Mouse (Mus musculus) embryonic facial prominence, embryonic 15.5 days (tissue): ENCODE measurements around the gene Tcf3. TPM values are rescaled to one million over a fixed set of nuclear protein-coding genes. Genes with fewer than 3 reads are reported as not detected.

ENCODE experiments used
- ATAC-seq: fragments of 200-750 bp; cut with Nextera tagmentation; 2 replicates; pipeline ENCODE4 v1.8.0; 2017; ENCODE audit warnings: low read depth, moderate TSS enrichment; ENCODE audit not compliant: insufficient number of reproducible peaks, low FRiP score, low TSS enrichment
- H3K27ac ChIP-seq: fragments of 300-500 bp; sonication (generic); replicated peaks from 2 replicates; pipeline ENCODE4 v1.5.1; 2015; ENCODE audit warnings: mild to moderate bottlenecking, inconsistent platforms
- H3K27me3 ChIP-seq: fragments of 300-500 bp; sonication (generic); 2 replicates; pipeline ENCODE4 v1.6.1; 2015; ENCODE audit warnings: inconsistent platforms
- H3K36me3 ChIP-seq: fragments of 300-500 bp; sonication (generic); 2 replicates; pipeline ENCODE4 v1.6.1; 2015; ENCODE audit warnings: mild to moderate bottlenecking, inconsistent platforms
- H3K4me1 ChIP-seq: fragments of 300-500 bp; sonication (generic); 2 replicates; pipeline ENCODE4 v1.6.1; 2015; ENCODE audit warnings: inconsistent platforms
- H3K4me2 ChIP-seq: fragments of 300-500 bp; sonication (generic); replicated peaks from 2 replicates; pipeline ENCODE4 v1.6.1; 2015; ENCODE audit warnings: mild to moderate bottlenecking, inconsistent platforms
- H3K4me3 ChIP-seq: fragments of 300-500 bp; sonication (generic); replicated peaks from 2 replicates; pipeline ENCODE4 v1.5.1; 2015; ENCODE audit warnings: mild to moderate bottlenecking, inconsistent platforms
- H3K9ac ChIP-seq: fragments of 300-500 bp; sonication (generic); 2 replicates; pipeline ENCODE4 v1.6.1; 2015; ENCODE audit warnings: inconsistent platforms
- H3K9me3 ChIP-seq: fragments of 300-500 bp; sonication (generic); replicated peaks from 2 replicates; pipeline ENCODE4 v1.6.1; 2016; ENCODE audit warnings: inconsistent platforms
- WGBS: fragments of 180-500 bp; shearing (Covaris S2); methylation state at CpG from one replicate; pipeline ENCODE4 v1.1.7; 2015; 5-methylcytosine and 5-hydroxymethylcytosine counted together
- polyA plus RNA-seq: library from polyadenylated mRNA; unstranded; fragments of >200 nt; fragmentation: Nextera tagmentation; extraction: Ambion mirVana; gene quantifications from 2 replicates; pipeline ENCODE4 v1.2.1, GENCODE M21; 2015

Gene Tcf3
- polyA plus RNA-seq, 1 experiment from 2014 or later, result 135 TPM

DNA sequence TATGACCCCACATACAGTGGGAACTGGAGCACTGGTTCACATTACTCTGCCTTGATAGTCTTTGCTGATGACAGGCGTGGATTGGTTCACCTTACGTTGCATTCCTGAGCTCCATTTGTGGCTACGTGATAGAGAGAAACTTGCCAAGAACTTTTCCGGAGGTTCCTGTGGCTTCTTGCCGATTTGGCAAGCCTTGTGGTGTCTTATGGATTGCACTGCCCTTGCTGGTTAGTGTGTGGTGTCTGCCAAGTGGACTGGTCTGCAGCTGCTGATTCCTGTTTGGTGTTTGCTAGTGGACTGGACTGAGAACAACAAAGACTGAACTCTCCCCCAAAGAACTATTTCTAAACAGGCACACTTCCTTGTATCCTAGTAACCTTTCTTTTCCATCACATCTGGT, 21.3 kb upstream of the Tcf3 start:
- H3K27me3 ChIP-seq, result peaks cover 23% of the 10 kb centered on the region
- WGBS, result 61% methylated on average over 5 of the region's 5 CpGs
- H3K36me3 ChIP-seq, result no peaks in the 10 kb centered on the region
- H3K27ac ChIP-seq, result no peak overlapping the region
- no peak overlapping the region for H3K4me2 ChIP-seq
- no peak for ATAC-seq
- peaks cover 4% of the 10 kb centered on the region; the same call in 1 of the 2 replicates for H3K4me1 ChIP-seq
- no peaks in the 10 kb centered on the region for H3K9me3 ChIP-seq
- no peak overlapping the region for H3K4me3 ChIP-seq
- H3K9ac ChIP-seq, result no peak overlapping the region

DNA sequence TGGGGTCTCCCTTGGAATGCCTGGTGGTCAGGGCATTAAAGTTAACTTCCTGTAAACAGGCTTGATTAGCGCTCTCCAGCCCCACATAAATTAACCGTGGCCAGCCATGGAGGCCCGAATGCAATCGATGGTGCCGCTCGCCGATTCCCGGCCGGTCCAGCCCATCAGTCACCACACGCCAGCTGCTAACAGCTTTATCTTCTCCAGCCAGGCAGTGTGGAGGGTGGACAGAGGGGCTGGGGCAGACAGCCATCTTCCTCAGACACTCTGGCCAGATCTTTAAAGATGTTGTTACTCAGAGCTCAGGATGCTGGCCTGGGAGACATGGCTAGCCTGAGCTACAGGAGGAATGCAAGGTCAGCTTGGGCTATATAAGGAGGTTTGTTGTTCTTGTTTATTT, 20.2 kb upstream of the Tcf3 start:
- Histone ChIP-seq H3K9ac (no peak overlapping the region), H3K27ac (no peak overlapping the region), H3K4me2 (no peak overlapping the region), H3K4me1 (peaks cover 4% of the 10 kb centered on the region; the same call in 1 of the 2 replicates), H3K27me3 (peaks cover 26% of the 10 kb centered on the region), H3K4me3 (no peak overlapping the region), H3K36me3 (no peaks in the 10 kb centered on the region), H3K9me3 (no peaks in the 10 kb centered on the region)
- 64% methylated on average over 10 of the region's 10 CpGs for WGBS
- no peak for ATAC-seq

DNA sequence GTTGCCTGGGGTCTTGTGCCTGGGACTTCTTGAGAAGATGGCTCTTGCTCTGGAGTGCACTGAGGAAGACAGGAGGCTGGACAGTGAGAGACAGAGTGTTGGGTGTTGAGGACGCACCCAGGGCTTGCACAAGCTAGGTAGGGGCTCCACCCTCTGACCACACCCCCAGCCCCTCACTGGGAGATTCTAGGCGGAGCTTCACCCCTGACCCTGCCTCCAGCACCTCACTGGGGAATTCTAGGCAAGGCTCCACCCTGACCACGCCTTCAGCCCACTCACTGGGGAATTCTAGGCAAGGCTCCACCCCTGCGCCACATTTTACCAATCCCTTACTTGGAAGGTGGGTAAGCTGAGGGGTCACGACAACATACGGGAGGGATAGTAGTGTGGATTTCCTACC, 17.2 kb upstream of the Tcf3 start:
- Histone ChIP-seq H3K9me3 (no peaks in the 10 kb centered on the region), H3K4me3 (no peak overlapping the region), H3K4me1 (peaks cover 11% of the 10 kb centered on the region), H3K9ac (no peak overlapping the region), H3K27me3 (peaks cover 36% of the 10 kb centered on the region), H3K4me2 (no peak overlapping the region), H3K36me3 (no peaks in the 10 kb centered on the region), H3K27ac (no peak overlapping the region)
- ATAC-seq, result no peak
- 8% methylated on average over 6 of the region's 6 CpGs for WGBS

DNA sequence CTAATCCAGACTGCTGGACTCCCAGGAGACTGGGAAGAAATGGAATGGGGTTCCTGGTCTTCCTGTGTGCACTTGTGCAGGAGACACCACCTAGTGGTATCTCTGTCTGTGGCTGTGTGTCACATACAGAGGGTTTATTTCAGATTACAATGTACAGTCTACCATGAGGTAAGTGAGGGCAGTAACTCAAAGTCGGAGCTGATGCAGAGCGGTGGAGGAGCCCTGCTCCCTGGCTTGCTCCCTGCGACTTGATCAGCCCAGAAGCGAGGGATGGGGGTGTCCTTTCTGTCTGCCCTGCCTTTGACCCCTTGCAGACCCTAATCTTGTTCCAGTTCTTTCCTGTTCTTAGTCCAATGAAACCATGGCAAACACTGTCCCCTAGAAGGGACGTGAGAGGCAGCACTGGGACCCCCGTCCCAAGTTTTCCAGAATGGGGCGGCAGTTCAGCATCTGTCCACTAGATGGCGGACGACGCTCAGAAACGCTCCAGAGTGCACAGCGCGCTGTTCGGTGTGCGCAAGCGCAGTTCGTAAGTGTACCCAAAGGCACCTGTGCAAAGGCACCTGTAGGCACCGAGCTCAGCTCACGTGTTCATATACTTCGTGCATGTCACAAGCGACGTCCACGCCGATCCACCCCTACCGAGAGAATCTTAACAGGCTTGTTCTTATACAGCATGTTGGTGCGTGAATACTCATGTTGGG, 12.6 kb upstream of the Tcf3 start:
- H3K4me2 ChIP-seq, result peak overlapping the region; percentile 19; the same call in 1 of the 2 replicates
- no peaks in the 10 kb centered on the region for H3K9me3 ChIP-seq
- WGBS, result 8% methylated on average over 26 of the region's 26 CpGs
- H3K9ac ChIP-seq, result no peak overlapping the region
- H3K27ac ChIP-seq, result no peak overlapping the region
- no peak overlapping the region for H3K4me3 ChIP-seq
- no peaks in the 10 kb centered on the region for H3K36me3 ChIP-seq
- peak; percentile 35; the same call in 1 of the 2 replicates for ATAC-seq
- peaks cover 18% of the 10 kb centered on the region for H3K27me3 ChIP-seq
- H3K4me1 ChIP-seq, result peaks cover 15% of the 10 kb centered on the region

DNA sequence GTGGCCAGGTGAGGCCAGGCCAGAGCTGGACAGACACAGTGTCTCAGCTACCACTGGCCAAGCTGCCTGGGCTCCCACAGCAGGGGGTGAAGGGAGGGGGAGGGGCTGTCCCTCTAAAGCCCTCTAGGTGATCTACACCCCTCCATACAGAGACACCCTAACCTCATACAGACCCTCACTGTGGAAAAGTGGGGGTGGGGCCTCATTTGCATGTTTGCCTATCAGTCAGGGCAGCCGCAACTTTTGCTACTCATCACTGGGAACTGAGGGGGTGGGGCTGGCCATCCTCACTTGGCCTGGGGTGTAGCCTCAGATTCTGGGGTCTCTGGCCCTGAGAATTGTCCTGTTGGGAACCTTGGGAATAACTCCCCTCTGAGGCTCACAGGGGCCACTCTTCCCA, 11.6 kb upstream of the Tcf3 start:
- H3K27me3 ChIP-seq, result peaks cover 13% of the 10 kb centered on the region
- no peak for ATAC-seq
- no peak overlapping the region for H3K9ac ChIP-seq
- no peak overlapping the region for H3K4me3 ChIP-seq
- no peaks in the 10 kb centered on the region for H3K36me3 ChIP-seq
- no peak overlapping the region for H3K4me2 ChIP-seq
- 35% methylated on average over 1 of the region's 1 CpGs for WGBS
- no peaks in the 10 kb centered on the region for H3K9me3 ChIP-seq
- H3K27ac ChIP-seq, result no peak overlapping the region
- peaks cover 11% of the 10 kb centered on the region; the same call in 1 of the 2 replicates for H3K4me1 ChIP-seq

DNA sequence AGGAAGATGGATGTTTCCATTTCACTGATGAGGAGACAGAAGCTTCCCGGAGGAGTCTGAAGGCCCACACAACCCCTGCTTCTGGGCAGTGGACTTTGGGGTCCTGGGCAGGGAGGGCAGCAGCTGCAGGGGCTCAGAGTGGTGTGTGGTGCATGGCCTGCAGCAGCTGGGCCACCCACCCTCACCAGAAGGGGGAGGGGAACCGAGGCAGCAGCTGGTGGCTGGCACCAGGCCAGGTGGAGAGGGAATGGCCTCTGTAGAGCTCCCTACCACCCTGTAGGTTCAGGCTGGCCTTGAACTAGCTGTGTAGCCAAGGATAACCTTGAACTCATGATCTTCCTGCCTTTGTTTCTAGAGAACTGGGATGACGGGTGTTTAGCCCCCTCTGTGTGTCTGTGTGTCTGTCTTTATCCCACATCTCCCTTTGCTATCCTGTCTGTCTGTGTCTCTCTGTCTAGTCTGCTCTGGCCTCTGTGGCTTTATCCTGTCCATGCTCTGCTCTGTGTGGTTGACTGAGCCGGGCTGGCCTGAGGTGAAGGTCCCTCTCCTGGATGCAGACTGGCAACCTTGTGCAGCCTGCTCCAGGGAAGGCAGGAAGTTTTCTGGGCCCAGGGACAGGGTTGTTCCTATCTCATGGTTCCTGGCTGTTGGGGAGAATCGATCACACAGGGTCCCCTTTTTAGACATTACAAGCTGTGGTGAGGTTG, 11.0 kb upstream of the Tcf3 start:
- Histone ChIP-seq H3K4me3 (no peak overlapping the region), H3K27me3 (peaks cover 13% of the 10 kb centered on the region), H3K4me1 (peaks cover 11% of the 10 kb centered on the region; the same call in 1 of the 2 replicates), H3K36me3 (no peaks in the 10 kb centered on the region), H3K27ac (no peak overlapping the region), H3K9me3 (no peaks in the 10 kb centered on the region), H3K4me2 (no peak overlapping the region), H3K9ac (no peak overlapping the region)
- 46% methylated on average over 5 of the region's 5 CpGs for WGBS
- ATAC-seq, result no peak

DNA sequence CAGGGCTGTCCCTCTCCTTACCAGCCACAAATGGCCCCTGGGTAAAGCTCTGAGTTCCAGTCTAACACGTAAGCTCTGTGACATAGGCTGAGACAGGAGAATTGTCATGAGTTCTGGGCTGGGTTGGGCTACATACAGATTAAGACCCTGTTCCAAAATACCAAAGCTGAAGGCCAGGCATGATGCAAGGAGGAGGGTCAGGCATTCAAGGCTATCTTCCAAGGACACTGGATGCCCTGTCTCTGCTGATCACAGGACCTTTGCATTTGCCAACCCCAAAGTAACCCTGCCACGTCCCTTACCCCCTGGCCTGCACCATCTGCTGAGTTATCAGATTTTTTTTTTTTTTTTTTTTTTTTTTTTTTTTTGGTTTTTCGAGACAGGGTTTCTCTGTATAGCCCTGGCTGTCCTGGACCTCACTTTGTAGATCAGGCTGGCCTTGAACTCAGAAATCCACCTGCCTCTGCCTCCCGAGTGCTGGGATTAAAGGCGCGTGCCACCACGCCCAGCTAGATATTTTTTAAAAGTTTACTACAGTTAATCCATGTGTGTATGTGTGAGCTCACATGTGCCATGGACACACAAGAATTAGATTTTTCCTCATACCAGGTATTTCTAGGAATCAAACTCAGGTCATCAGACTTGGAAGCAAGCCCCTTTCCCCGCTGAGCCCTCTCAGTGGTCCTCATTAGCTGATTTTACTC, 10.3 kb upstream of the Tcf3 start:
- WGBS, result 76% methylated on average over 8 of the region's 8 CpGs
- H3K9ac ChIP-seq, result no peak overlapping the region

DNA sequence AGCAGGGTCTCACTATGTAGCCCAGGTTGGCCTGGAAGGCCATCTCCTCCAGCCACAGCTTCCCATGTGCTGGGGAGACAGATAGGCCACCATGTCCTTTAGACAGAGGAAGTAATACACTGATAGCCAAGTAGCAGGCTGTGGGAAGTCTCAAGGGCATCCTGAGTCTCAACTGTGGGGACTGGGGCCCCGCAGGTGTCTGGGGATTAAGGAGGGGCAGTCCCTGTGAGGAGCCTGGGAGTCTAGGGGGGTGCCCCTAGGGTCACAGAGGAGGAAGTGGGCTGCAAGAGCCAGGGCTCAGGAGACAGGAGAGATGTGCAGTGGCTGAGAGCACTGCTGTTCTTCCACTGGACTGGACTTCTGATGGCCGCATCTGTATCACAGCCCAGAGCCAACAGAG, 9.5 kb upstream of the Tcf3 start:
- Histone ChIP-seq H3K9ac (no peak overlapping the region), H3K36me3 (no peaks in the 10 kb centered on the region), H3K4me1 (peaks cover 11% of the 10 kb centered on the region; the same call in 1 of the 2 replicates), H3K4me2 (no peak overlapping the region), H3K27ac (no peak overlapping the region), H3K27me3 (peaks cover 6% of the 10 kb centered on the region), H3K9me3 (no peaks in the 10 kb centered on the region), H3K4me3 (no peak overlapping the region)
- no peak for ATAC-seq
- 62% methylated on average over 2 of the region's 2 CpGs for WGBS

More for the DNA sequence above, 10.3 kb upstream of the Tcf3 start:
- Histone ChIP-seq H3K36me3 (no peaks in the 10 kb centered on the region), H3K9me3 (no peaks in the 10 kb centered on the region), H3K27me3 (peaks cover 11% of the 10 kb centered on the region), H3K4me1 (peaks cover 11% of the 10 kb centered on the region; the same call in 1 of the 2 replicates), H3K27ac (no peak overlapping the region), H3K4me2 (no peak overlapping the region), H3K4me3 (no peak overlapping the region)
- ATAC-seq, result no peak

DNA sequence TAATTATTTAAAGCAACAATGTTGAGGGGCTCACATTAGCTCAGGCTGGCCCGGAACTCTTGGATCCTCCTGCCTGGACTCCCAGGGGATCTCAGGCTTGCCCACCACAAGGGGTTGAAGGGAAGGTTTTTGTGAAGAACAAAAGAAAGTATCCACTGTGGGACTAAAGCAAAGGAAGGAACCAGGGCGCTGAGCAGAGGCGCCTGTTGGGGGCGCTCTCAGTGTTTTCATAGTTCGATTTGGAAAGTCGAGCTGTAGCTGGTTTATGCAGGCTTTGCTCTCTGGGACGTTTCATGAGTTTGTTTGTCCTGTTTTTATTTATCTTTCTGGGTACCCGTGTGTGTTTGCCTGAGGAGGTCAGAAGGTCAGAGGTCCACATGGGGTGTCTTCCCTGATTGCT, 8.2 kb upstream of the Tcf3 start:
- Histone ChIP-seq H3K4me3 (no peak overlapping the region), H3K27ac (no peak overlapping the region), H3K9me3 (no peaks in the 10 kb centered on the region), H3K9ac (no peak overlapping the region), H3K4me1 (peaks cover 11% of the 10 kb centered on the region; the same call in 1 of the 2 replicates), H3K27me3 (no peaks in the 10 kb centered on the region), H3K4me2 (no peak overlapping the region), H3K36me3 (no peaks in the 10 kb centered on the region)
- 65% methylated on average over 8 of the region's 8 CpGs for WGBS
- ATAC-seq, result no peak

DNA sequence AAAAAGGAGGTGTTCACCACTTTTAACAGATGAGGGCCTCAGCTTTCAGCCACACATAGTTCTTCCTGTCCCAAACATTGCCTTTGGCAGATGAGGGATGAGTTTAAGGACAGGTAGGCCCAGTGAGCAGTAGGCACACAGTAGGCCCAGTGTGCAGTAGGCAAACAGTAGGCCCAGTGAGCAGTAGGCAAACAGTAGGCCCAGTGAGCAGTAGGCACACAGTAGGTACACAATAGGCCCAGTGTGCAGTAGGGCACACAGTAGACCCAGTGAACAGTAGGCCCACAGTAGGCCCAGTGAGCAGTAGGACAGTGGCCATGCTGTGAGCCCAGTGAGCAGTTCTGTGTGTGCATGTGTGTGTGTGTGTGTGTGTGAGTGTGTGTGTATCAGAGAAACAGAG, 6.6 kb upstream of the Tcf3 start:
- no peaks in the 10 kb centered on the region for H3K36me3 ChIP-seq
- no peak overlapping the region for H3K9ac ChIP-seq
- H3K9me3 ChIP-seq, result no peaks in the 10 kb centered on the region
- H3K4me2 ChIP-seq, result no peak overlapping the region
- ATAC-seq, result no peak
- H3K4me3 ChIP-seq, result no peak overlapping the region
- no peaks in the 10 kb centered on the region for H3K27me3 ChIP-seq
- peaks cover 14% of the 10 kb centered on the region for H3K4me1 ChIP-seq
- no peak overlapping the region for H3K27ac ChIP-seq

DNA sequence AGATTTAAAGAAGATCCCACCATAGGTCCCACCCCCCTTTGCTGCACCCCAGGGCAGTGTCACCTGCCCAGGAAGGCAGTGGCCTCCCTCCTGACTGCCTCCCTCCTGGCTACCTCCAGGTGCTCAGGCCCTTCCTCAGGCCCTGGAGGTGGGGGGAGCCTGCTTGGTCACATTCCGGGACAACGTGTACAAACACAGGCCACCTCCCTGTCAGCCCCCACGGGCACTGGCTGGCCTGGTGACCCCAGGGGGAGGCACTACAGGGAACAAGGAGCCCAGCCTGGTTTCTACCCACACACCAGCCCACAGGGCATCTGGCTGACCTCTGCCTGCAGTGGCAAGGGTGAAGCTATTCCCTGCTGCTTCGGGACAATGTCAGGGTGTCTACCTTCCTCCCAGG, 4.5 kb upstream of the Tcf3 start:
- ATAC-seq, result no peak
- Histone ChIP-seq H3K36me3 (no peaks in the 10 kb centered on the region), H3K9ac (no peak overlapping the region), H3K27me3 (no peaks in the 10 kb centered on the region), H3K4me2 (no peak overlapping the region), H3K9me3 (no peaks in the 10 kb centered on the region), H3K4me3 (no peak overlapping the region), H3K4me1 (peaks cover 14% of the 10 kb centered on the region), H3K27ac (no peak overlapping the region)
- WGBS, result 52% methylated on average over 4 of the region's 4 CpGs
